Mouse (Mus musculus): ENCODE results near the gene Atrnl1.

Atrnl1 gene

GRCm38 (mm10) chr19:58112151-58112550 lies 501.3 kb downstream of the Atrnl1 start:
- DNase-seq (ENCODE audit: low read depth, low spot score) = peak; percentile 76

DNA sequence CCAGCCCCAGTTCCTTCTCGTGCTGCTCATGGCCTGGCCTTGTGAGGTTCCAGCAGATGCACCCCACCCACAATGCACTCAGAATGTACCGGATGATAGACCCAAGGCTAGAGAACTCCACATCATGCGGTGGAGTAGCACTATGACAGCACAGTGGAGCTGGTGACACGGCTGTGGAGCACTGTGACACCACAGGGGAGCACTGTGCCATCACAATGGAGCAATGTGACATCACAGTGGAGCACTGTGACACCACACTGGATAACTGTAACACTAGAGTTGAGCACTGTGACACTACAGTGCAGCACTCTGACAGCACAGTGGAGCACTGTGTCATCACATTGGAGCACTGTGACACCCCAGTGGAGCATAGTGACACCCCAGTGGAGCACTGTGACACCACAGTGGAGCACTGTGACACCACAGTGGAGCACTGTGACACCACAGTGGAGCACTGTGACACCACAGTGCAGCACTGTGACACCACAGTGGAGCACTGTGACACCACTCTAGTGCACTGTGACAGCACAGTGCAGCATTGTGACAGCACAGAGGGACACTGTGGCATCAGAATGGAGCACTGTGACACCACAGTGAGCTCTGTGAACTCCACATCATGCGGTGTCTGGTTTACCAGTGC lies 502.4 kb downstream of the Atrnl1 start:
- DNase-seq (ENCODE audit: low read depth, low spot score) = no peak

- DNase-seq (ENCODE audit: low read depth, low spot score) = no peak
These were observed 506.8 kb downstream of the Atrnl1 start for GRCm38 (mm10) chr19:58117595-58117994.

- peak; percentile 48 for DNase-seq (ENCODE audit: low read depth, low spot score)
These were observed 507.5 kb downstream of the Atrnl1 start for GRCm38 (mm10) chr19:58118141-58118835.

- peak; percentile 58 for DNase-seq (ENCODE audit: low read depth, low spot score)
These were observed 508.0 kb downstream of the Atrnl1 start for GRCm38 (mm10) chr19:58118864-58119263.

DNA sequence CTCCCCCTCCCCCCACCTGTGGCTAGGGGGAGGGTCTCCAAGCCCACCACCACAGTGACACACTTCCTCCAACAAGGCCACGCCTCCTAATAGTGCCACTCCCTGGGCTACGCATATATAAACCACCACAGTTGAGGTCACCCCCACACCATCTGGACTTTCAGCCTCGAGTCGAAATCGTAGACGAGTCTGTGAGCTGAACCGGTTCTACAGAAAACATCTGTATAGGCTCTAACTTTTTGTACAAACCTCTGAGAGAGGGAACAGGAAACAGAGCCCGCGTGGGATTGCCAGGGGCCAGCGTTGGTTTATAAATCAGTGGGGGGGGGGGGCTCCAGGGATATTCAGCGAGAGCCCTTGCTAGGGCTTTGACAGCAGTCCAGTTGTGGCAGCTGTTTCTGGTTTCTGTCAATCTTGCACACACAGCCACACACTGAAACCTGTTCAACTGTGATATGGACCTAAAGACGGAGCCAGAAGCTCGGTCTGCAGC lies 508.9 kb downstream of the Atrnl1 start:
- no peak for DNase-seq (ENCODE audit: low read depth, low spot score)

GRCm38 (mm10) chr19:58120661-58121060 lies 509.8 kb downstream of the Atrnl1 start:
- no peak for DNase-seq (ENCODE audit: low read depth, low spot score)

DNA sequence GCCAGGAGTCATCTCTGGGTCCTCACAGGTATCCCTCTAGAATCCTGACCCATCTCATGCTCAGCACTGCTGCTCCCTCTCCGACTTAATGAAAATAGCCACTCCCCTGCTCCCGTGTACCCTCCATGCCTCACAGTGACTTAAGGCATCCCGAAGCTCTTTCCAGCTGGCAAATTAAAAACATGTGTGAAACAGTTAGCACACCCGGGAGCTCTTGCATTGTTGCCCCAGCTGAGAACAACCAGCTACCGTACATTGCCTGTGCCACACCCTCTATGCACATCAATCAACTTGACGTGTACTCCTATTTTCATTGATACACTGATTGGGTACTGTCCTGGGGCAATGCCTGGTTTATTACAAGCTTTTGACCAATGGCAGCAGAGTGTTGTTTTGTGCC lies 510.8 kb downstream of the Atrnl1 start:
- DNase-seq (ENCODE audit: low read depth, low spot score) = no peak

- no peak for DNase-seq (ENCODE audit: low read depth, low spot score)
These were observed 512.8 kb downstream of the Atrnl1 start for GRCm38 (mm10) chr19:58123620-58124019.

DNA sequence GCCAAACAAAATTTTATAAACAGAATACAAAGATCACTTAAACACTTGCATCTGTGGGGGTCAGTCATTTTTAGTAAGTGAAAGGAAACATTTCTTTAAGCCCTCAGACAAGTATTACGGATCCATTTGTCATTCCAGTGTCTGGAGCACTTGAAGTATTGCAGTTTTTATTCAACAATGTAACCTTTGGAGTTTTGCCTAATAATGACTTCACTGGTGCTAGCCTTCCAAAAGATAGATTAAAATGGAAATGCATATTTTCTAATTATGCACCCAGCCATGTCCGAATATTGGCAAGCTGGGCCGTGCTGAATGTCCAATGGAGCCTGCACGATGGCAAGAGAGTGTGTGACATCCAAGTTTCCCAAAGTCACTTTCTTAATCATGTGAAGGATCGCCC lies 513.7 kb downstream of the Atrnl1 start:
- no peak for DNase-seq (ENCODE audit: low read depth, low spot score)

GRCm38 (mm10) chr19:58125010-58125409 lies 514.2 kb downstream of the Atrnl1 start:
- no peak for DNase-seq (ENCODE audit: low read depth, low spot score)

DNA sequence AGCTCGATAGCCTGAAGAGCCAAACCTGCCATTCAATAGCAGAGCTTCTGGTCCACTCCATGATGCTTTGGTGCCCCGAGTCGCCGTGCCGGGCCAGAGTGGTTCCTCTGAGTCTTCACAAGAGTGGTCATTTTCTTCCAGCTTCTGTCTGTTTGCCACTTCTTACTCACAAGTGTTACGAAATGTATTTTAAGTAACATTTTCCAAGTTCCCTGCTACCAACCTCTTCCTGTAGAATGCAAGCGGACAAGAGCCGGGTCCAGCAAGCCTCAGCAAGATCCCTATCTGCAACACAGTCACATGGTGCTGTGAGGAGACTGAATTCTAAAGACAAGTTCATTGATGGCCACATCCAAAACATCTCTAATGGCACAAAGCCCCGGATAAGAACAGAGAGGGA lies 521.1 kb downstream of the Atrnl1 start:
- no peak for DNase-seq (ENCODE audit: low read depth, low spot score)

GRCm38 (mm10) chr19:58140191-58140784 lies 529.5 kb downstream of the Atrnl1 start:
- DNase-seq (ENCODE audit: low read depth, low spot score) = no peak

- no peak for DNase-seq (ENCODE audit: low read depth, low spot score)
These were observed 533.1 kb downstream of the Atrnl1 start for GRCm38 (mm10) chr19:58143853-58144454.

DNA sequence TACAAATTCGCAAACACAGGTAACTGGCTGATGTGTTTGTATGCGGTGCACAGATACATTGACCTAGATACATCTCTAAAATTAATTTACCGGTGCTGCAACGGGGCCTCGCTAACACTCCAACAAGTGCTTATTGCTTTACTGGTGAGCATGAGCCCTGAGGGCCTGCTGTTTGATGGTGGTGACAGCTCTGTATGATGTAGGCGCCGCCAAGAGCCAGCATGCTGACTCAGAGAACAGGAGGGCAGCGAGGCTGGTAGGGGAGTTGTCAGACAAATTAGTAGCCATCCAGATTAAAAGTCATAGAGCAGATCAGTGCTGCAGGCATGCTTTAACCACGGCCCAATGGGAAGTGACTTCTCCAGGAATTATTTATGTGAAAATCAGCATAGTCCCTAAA lies 534.7 kb downstream of the Atrnl1 start:
- DNase-seq (ENCODE audit: low read depth, low spot score) = no peak

GRCm38 (mm10) chr19:58151257-58151656 lies 540.4 kb downstream of the Atrnl1 start:
- DNase-seq (ENCODE audit: low read depth, low spot score) = no peak

DNA sequence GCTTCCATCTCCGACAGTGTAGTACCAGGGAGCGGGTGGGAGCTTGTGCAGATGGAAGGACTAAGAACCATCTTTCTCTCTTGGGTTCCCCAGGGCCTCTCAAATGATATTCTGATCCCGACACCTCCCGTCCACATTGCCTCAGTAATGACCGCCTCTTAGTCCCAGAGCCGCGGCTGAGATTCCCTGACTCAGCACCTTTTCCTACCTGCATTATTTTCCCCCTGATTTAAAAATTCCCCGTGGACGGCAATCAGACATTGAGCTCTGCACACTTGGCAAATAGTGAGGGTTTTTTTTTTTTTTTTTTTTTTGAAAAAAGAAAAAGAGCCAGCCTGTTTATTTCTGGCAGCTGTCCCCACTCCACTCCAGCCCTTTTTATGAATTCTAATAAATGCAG lies 550.7 kb downstream of the Atrnl1 start:
- DNase-seq (ENCODE audit: low read depth, low spot score) = no peak

DNA sequence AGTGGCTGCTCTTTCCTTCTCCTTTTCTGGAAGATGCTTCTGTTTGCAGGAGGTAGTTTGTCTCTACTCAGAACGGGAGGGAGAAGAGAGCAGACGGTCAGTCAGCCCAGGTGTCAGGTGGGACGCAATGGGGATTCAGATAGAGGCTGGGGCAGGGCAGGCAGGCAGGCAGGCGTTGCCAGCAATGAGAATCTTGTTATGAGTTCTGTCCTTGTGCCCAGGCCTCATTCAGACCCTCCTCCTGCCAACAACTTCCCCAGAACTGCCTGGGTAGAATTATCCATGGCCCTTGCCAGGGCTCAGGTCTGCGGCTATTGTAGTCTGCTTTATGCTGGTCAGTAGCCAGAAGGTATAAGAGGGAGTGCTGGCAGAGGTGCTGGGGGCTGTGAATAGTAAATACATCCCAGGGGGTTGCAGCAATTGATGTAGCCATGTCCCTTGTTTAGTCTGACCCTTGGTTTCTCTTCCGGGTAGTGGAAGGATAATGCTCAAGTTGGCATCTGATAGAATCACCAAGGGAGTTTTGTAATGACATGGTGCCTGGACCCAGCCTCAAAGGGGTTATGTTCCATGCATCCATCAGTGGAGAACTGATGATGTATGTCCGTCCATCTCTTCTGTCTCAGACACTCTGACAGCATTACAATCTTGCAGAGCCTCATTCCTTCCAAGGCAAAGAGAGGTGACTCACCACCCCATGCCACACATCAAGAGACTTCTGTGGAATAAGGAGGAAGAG lies 554.2 kb downstream of the Atrnl1 start:
- no peak for DNase-seq (ENCODE audit: low read depth, low spot score)

- DNase-seq (ENCODE audit: low read depth, low spot score) = no peak
These were observed 554.8 kb downstream of the Atrnl1 start for GRCm38 (mm10) chr19:58165635-58166015.

DNA sequence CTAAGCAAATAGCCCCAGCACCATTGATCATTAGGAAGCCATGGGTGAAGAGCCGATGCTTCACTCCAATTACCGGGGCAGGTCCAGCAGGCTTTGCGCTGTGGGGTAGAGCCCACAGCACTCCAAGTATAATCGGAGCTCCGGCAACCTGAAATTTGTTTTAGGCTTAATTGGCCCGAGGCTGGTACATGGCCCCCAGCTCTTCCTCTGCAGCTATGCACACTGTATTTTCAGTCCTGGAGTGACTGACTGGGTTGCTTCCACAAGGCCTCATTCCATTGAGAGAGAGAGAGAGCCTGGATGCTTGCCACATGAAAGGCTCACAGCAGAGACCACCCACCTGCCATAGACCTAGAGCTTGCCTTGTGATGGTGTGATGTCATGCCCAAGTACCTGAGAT lies 555.3 kb downstream of the Atrnl1 start:
- DNase-seq (ENCODE audit: low read depth, low spot score) = no peak

- DNase-seq (ENCODE audit: low read depth, low spot score) = no peak
These were observed 567.6 kb downstream of the Atrnl1 start for GRCm38 (mm10) chr19:58178410-58178809.

DNA sequence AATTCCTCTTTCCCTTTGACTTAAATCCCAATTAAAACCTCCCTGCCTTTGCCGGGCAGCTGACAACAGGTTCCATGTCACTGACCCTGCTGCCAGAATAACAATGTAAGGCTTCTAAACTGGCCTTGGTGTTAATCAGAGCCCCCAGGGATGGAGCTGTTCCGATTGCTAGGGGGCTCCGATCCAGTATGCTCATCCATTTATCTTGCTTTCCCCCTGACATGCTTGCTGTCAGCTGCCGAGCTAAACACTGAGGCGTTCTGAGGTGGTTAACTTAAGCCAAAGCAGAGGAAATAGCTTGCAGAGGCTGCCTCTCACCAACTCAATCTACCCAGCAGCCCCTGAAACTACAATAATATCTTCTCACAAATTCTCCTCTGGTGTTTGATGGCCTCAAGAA lies 569.9 kb downstream of the Atrnl1 start:
- DNase-seq (ENCODE audit: low read depth, low spot score) = no peak

Measured in R1 (cell line).